In genomic region chr13:99092279-99092930, GRCm38 (mm10) we compare ENCODE assay signal across 8 mouse cellular contexts.
DNase-seq lines count a peak whose midpoint lies in the region; ATAC-seq lines count a peak whose summit lies in the region.

No protein-coding gene starts in this region.

- no peak overlapping the region for H3K9ac ChIP-seq in hindbrain, embryonic 16.5 days (ENCODE audit: low read depth, low read length)

- no peak for ATAC-seq in hindbrain, embryonic 16.5 days

- peak overlapping the region; percentile 9; the same call in 1 of the 2 replicates for H3K27ac ChIP-seq in hindbrain, embryonic 10.5 days
- no peak overlapping the region for H3K27ac ChIP-seq in hindbrain, embryonic 16.5 days (ENCODE audit: low read depth, low read length)

- H3K4me1 ChIP-seq in hindbrain, embryonic 10.5 days (replicated peaks) = peaks cover 18% of the 10 kb centered on the region
- H3K4me1 ChIP-seq in hindbrain, embryonic 16.5 days (ENCODE audit: control insufficient read depth, insufficient read depth, low read depth, low read length) = peaks cover 4% of the 10 kb centered on the region

- H3K27me3 ChIP-seq in hindbrain, embryonic 10.5 days (ENCODE audit: insufficient read depth, poor library complexity, severe bottlenecking) = no peaks in the 10 kb centered on the region
- no peaks in the 10 kb centered on the region for H3K27me3 ChIP-seq in hindbrain, embryonic 16.5 days (replicated peaks; ENCODE audit: control insufficient read depth, insufficient read depth, low read length)

- H3K4me3 ChIP-seq in hindbrain, embryonic 10.5 days = no peak overlapping the region
- H3K4me3 ChIP-seq in hindbrain, embryonic 16.5 days (ENCODE audit: low read length) = no peak overlapping the region

- H3K36me3 ChIP-seq in hindbrain, embryonic 10.5 days = no peaks in the 10 kb centered on the region
- H3K36me3 ChIP-seq in hindbrain, embryonic 16.5 days (ENCODE audit: control insufficient read depth, insufficient read depth, low read length) = no peaks in the 10 kb centered on the region

- peak; percentile 29 for DNase-seq in hindbrain, embryonic 10.5 days (ENCODE audit: low spot score)
- peak; percentile 68 to 72 for DNase-seq in heart, adult 18-20 months
- peak; percentile 82 to 91 for DNase-seq in kidney, adult 8-10 months
- DNase-seq in lung, postnatal 36 days = peak; percentile 46
- DNase-seq in B cell, adult 2 months = no peak
- DNase-seq in thymus, adult 18-20 months = no peak
- DNase-seq in cerebellum, postnatal 10 days = no peak

- WGBS in hindbrain, embryonic 10.5 days = 40% methylated on average over 14 of the region's 14 CpGs
- 33% methylated on average over 14 of the region's 14 CpGs for WGBS in hindbrain, embryonic 16.5 days

- H3K9me3 ChIP-seq in hindbrain, embryonic 10.5 days = no peaks in the 10 kb centered on the region
- no peaks in the 10 kb centered on the region for H3K9me3 ChIP-seq in hindbrain, embryonic 16.5 days (ENCODE audit: control insufficient read depth, low read length)

- H3K4me2 ChIP-seq in hindbrain, embryonic 16.5 days (ENCODE audit: low read length) = no peak overlapping the region

Comparison
In these comparisons a context has a peak if more than half of its experiments do, and no peak if none do; other contexts are left out.
1. DNase-seq: peak in hindbrain, embryonic 10.5 days (single experiment), heart, adult 18-20 months (2 of 2), kidney, adult 8-10 months (2 of 2) and lung, postnatal 36 days (single experiment); none in B cell, adult 2 months (0 of 2), thymus, adult 18-20 months (0 of 2) and cerebellum, postnatal 10 days (0 of 2).